Mouse (Mus musculus): Measurements from ENCODE around the gene Aoah. TPM values are rescaled to one million over a fixed set of nuclear protein-coding genes. Genes with fewer than 3 reads are reported as not detected.

Gene Aoah
- polyA plus RNA-seq, 1 experiment: 0.49 TPM

GRCm38 (mm10) chr13:20916698-20917511, 123.0 kb downstream of the Aoah start:
- peak; percentile 50 for DNase-seq (ENCODE audit: low read depth)
- no peak for TF ChIP-seq POLR2A (IDR thresholded peaks at IDR 0.05; ENCODE audit: borderline replicate concordance, extremely low read depth, insufficient read depth, insufficient read length, poor library complexity, severe bottlenecking)
- TF ChIP-seq CTCF (IDR thresholded peaks at IDR 0.05; ENCODE audit: borderline replicate concordance, extremely low read depth, insufficient read depth, insufficient read length): no peak

- no peak for DNase-seq (ENCODE audit: low read depth)
Measured at GRCm38 (mm10) chr13:20920401-20920800, 126.5 kb downstream of the Aoah start.

GRCm38 (mm10) chr13:20936016-20936415, 142.1 kb downstream of the Aoah start:
- TF ChIP-seq CTCF (IDR thresholded peaks at IDR 0.05; ENCODE audit: borderline replicate concordance, extremely low read depth, insufficient read depth, insufficient read length): no peak
- no peak for TF ChIP-seq POLR2A (IDR thresholded peaks at IDR 0.05; ENCODE audit: borderline replicate concordance, extremely low read depth, insufficient read depth, insufficient read length, poor library complexity, severe bottlenecking)
- no peak for DNase-seq (ENCODE audit: low read depth)

More at GRCm38 (mm10) chr13:20920401-20920800, 126.5 kb downstream of the Aoah start:
- TF ChIP-seq CTCF (IDR thresholded peaks at IDR 0.05; ENCODE audit: borderline replicate concordance, extremely low read depth, insufficient read depth, insufficient read length): no peak
- no peak for TF ChIP-seq POLR2A (IDR thresholded peaks at IDR 0.05; ENCODE audit: borderline replicate concordance, extremely low read depth, insufficient read depth, insufficient read length, poor library complexity, severe bottlenecking)

- TF ChIP-seq POLR2A (IDR thresholded peaks at IDR 0.05; ENCODE audit: borderline replicate concordance, extremely low read depth, insufficient read depth, insufficient read length, poor library complexity, severe bottlenecking) (no peak), CTCF (IDR thresholded peaks at IDR 0.05; ENCODE audit: borderline replicate concordance, extremely low read depth, insufficient read depth, insufficient read length) (peak; percentile 79)
- peak; percentile 57 for DNase-seq (ENCODE audit: low read depth)
Measured at GRCm38 (mm10) chr13:20937452-20937851, 143.5 kb downstream of the Aoah start.

GRCm38 (mm10) chr13:20939099-20939498, 145.2 kb downstream of the Aoah start:
- DNase-seq (ENCODE audit: low read depth): peak; percentile 46
- TF ChIP-seq CTCF (IDR thresholded peaks at IDR 0.05; ENCODE audit: borderline replicate concordance, extremely low read depth, insufficient read depth, insufficient read length): no peak
- TF ChIP-seq POLR2A (IDR thresholded peaks at IDR 0.05; ENCODE audit: borderline replicate concordance, extremely low read depth, insufficient read depth, insufficient read length, poor library complexity, severe bottlenecking): no peak

GRCm38 (mm10) chr13:20940389-20940788, 146.5 kb downstream of the Aoah start:
- peak; percentile 45 for DNase-seq (ENCODE audit: low read depth)
- TF ChIP-seq CTCF (IDR thresholded peaks at IDR 0.05; ENCODE audit: borderline replicate concordance, extremely low read depth, insufficient read depth, insufficient read length): peak; percentile 56; the same call in 1 of the 2 replicates
- TF ChIP-seq POLR2A (IDR thresholded peaks at IDR 0.05; ENCODE audit: borderline replicate concordance, extremely low read depth, insufficient read depth, insufficient read length, poor library complexity, severe bottlenecking): no peak

GRCm38 (mm10) chr13:20941707-20942106, 147.8 kb downstream of the Aoah start:
- no peak for DNase-seq (ENCODE audit: low read depth)
- TF ChIP-seq CTCF (IDR thresholded peaks at IDR 0.05; ENCODE audit: borderline replicate concordance, extremely low read depth, insufficient read depth, insufficient read length): no peak
- TF ChIP-seq POLR2A (IDR thresholded peaks at IDR 0.05; ENCODE audit: borderline replicate concordance, extremely low read depth, insufficient read depth, insufficient read length, poor library complexity, severe bottlenecking): no peak

GRCm38 (mm10) chr13:20963086-20963485, 169.2 kb downstream of the Aoah start:
- TF ChIP-seq CTCF (IDR thresholded peaks at IDR 0.05; ENCODE audit: borderline replicate concordance, extremely low read depth, insufficient read depth, insufficient read length): no peak
- peak; percentile 60 for DNase-seq (ENCODE audit: low read depth)

GRCm38 (mm10) chr13:20981234-20982230, 187.6 kb downstream of the Aoah start:
- peak; percentile 15 for DNase-seq (ENCODE audit: low read depth)
- no peak for TF ChIP-seq CTCF (IDR thresholded peaks at IDR 0.05; ENCODE audit: borderline replicate concordance, extremely low read depth, insufficient read depth, insufficient read length)
- no peak for TF ChIP-seq POLR2A (IDR thresholded peaks at IDR 0.05; ENCODE audit: borderline replicate concordance, extremely low read depth, insufficient read depth, insufficient read length, poor library complexity, severe bottlenecking)

GRCm38 (mm10) chr13:20985510-20985909, 191.6 kb downstream of the Aoah start:
- DNase-seq (ENCODE audit: low read depth): no peak
- TF ChIP-seq CTCF (IDR thresholded peaks at IDR 0.05; ENCODE audit: borderline replicate concordance, extremely low read depth, insufficient read depth, insufficient read length) (no peak), POLR2A (IDR thresholded peaks at IDR 0.05; ENCODE audit: borderline replicate concordance, extremely low read depth, insufficient read depth, insufficient read length, poor library complexity, severe bottlenecking) (no peak)

- no peak for DNase-seq (ENCODE audit: low read depth)
- TF ChIP-seq CTCF (IDR thresholded peaks at IDR 0.05; ENCODE audit: borderline replicate concordance, extremely low read depth, insufficient read depth, insufficient read length): no peak
- no peak for TF ChIP-seq POLR2A (IDR thresholded peaks at IDR 0.05; ENCODE audit: borderline replicate concordance, extremely low read depth, insufficient read depth, insufficient read length, poor library complexity, severe bottlenecking)
Measured at GRCm38 (mm10) chr13:20985961-20986360, 192.0 kb downstream of the Aoah start.
